Mouse (Mus musculus): ENCODE measurements at regions not wholly inside any gene's neighbourhood (a gene's known extent, or its start where the extent isn't known, plus 50 kb on each side); places are given as distances from the start of the nearest gene placed in this dataset.

- H3K27ac ChIP-seq (ENCODE audit: low read depth) = no peak overlapping the region
- ATAC-seq (ENCODE audit: insufficient read depth) = peak; percentile 21; the same call in 1 of the 2 replicates
- no peak overlapping the region for H3K4me3 ChIP-seq (ENCODE audit: low read depth, low read length)
- no peak overlapping the region for H3K9ac ChIP-seq
- TF ChIP-seq CTCF (IDR thresholded peaks at IDR 0.05; ENCODE audit: low read depth) = no peak
- no peak for DNase-seq
- no peak overlapping the region for H3K4me2 ChIP-seq
- WGBS = 73% methylated on average over 1 of the region's 1 CpGs
- no peaks in the 10 kb centered on the region for H3K36me3 ChIP-seq (ENCODE audit: insufficient read depth)
- H3K27me3 ChIP-seq (ENCODE audit: insufficient read depth, low read length) = no peaks in the 10 kb centered on the region
- no peaks in the 10 kb centered on the region for H3K4me1 ChIP-seq (ENCODE audit: insufficient read depth)
- H3K9me3 ChIP-seq (ENCODE audit: low read depth, low read length) = no peaks in the 10 kb centered on the region
Observed at GRCm38 (mm10) chr1:51671691-51672090, 193.5 kb upstream of the Nabp1 start.

GRCm38 (mm10) chr1:51671287-51671686 is 193.1 kb upstream of the Nabp1 start:
- no peak overlapping the region for H3K9ac ChIP-seq
- DNase-seq (peak; percentile 53), ATAC-seq (ENCODE audit: insufficient read depth) (peak; percentile 56; the same call in 1 of the 2 replicates)
- H3K36me3 ChIP-seq (ENCODE audit: insufficient read depth) = no peaks in the 10 kb centered on the region
- no peaks in the 10 kb centered on the region for H3K4me1 ChIP-seq (ENCODE audit: insufficient read depth)
- 52% methylated on average over 3 of the region's 3 CpGs for WGBS
- H3K4me3 ChIP-seq (ENCODE audit: low read depth, low read length) = no peak overlapping the region
- no peak overlapping the region for H3K27ac ChIP-seq (ENCODE audit: low read depth)
- no peaks in the 10 kb centered on the region for H3K27me3 ChIP-seq (ENCODE audit: insufficient read depth, low read length)
- H3K9me3 ChIP-seq (ENCODE audit: low read depth, low read length) = no peaks in the 10 kb centered on the region
- no peak overlapping the region for H3K4me2 ChIP-seq
- peak; percentile 63 for TF ChIP-seq CTCF (IDR thresholded peaks at IDR 0.05; ENCODE audit: low read depth)

GRCm38 (mm10) chr1:51670009-51670408 is 191.8 kb upstream of the Nabp1 start:
- Histone ChIP-seq H3K36me3 (ENCODE audit: insufficient read depth) (no peaks in the 10 kb centered on the region), H3K9me3 (ENCODE audit: low read depth, low read length) (no peaks in the 10 kb centered on the region), H3K4me1 (ENCODE audit: insufficient read depth) (no peaks in the 10 kb centered on the region), H3K9ac (no peak overlapping the region), H3K4me3 (ENCODE audit: low read depth, low read length) (no peak overlapping the region), H3K27ac (ENCODE audit: low read depth) (no peak overlapping the region), H3K27me3 (ENCODE audit: insufficient read depth, low read length) (no peaks in the 10 kb centered on the region), H3K4me2 (no peak overlapping the region)
- TF ChIP-seq CTCF (IDR thresholded peaks at IDR 0.05; ENCODE audit: low read depth) = no peak
- WGBS = 58% methylated on average over 3 of the region's 3 CpGs
- ATAC-seq (ENCODE audit: insufficient read depth) = peak; percentile 11; the same call in 1 of the 2 replicates
- DNase-seq = no peak

- H3K4me1 ChIP-seq (ENCODE audit: insufficient read depth) = no peaks in the 10 kb centered on the region
- no peaks in the 10 kb centered on the region for H3K9me3 ChIP-seq (ENCODE audit: low read depth, low read length)
- no peak overlapping the region for H3K27ac ChIP-seq (ENCODE audit: low read depth)
- TF ChIP-seq CTCF (IDR thresholded peaks at IDR 0.05; ENCODE audit: low read depth) = peak; percentile 69
- H3K9ac ChIP-seq = no peak overlapping the region
- H3K4me3 ChIP-seq (ENCODE audit: low read depth, low read length) = no peak overlapping the region
- ATAC-seq (ENCODE audit: insufficient read depth) = no peak
- no peak overlapping the region for H3K4me2 ChIP-seq
- no peaks in the 10 kb centered on the region for H3K27me3 ChIP-seq (ENCODE audit: insufficient read depth, low read length)
- H3K36me3 ChIP-seq (ENCODE audit: insufficient read depth) = no peaks in the 10 kb centered on the region
- DNase-seq = peak; percentile 85
Observed at GRCm38 (mm10) chr1:51668881-51669280, 190.7 kb upstream of the Nabp1 start.

- Histone ChIP-seq H3K4me1 (ENCODE audit: insufficient read depth) (no peaks in the 10 kb centered on the region), H3K27ac (ENCODE audit: low read depth) (no peak overlapping the region), H3K4me2 (no peak overlapping the region), H3K4me3 (ENCODE audit: low read depth, low read length) (no peak overlapping the region), H3K9ac (no peak overlapping the region), H3K27me3 (ENCODE audit: insufficient read depth, low read length) (no peaks in the 10 kb centered on the region), H3K9me3 (ENCODE audit: low read depth, low read length) (no peaks in the 10 kb centered on the region), H3K36me3 (ENCODE audit: insufficient read depth) (no peaks in the 10 kb centered on the region)
- WGBS = 87% methylated on average over 1 of the region's 1 CpGs
- no peak for DNase-seq
- no peak for TF ChIP-seq CTCF (IDR thresholded peaks at IDR 0.05; ENCODE audit: low read depth)
- ATAC-seq (ENCODE audit: insufficient read depth) = no peak
Observed at GRCm38 (mm10) chr1:51660531-51660930, 182.3 kb upstream of the Nabp1 start.

GRCm38 (mm10) chr1:51657203-51657602 is 179.0 kb upstream of the Nabp1 start:
- TF ChIP-seq CTCF (IDR thresholded peaks at IDR 0.05; ENCODE audit: low read depth) = no peak
- ATAC-seq (ENCODE audit: insufficient read depth) = no peak

GRCm38 (mm10) chr1:51650653-51650995 is 172.4 kb upstream of the Nabp1 start:
- peak; percentile 89 for DNase-seq
- Histone ChIP-seq H3K36me3 (ENCODE audit: insufficient read depth) (no peaks in the 10 kb centered on the region), H3K9ac (no peak overlapping the region), H3K4me2 (peak overlapping the region; percentile 27; the same call in 1 of the 2 replicates), H3K27ac (ENCODE audit: low read depth) (peak overlapping the region; percentile 46; the same call in 1 of the 2 replicates), H3K4me3 (ENCODE audit: low read depth, low read length) (no peak overlapping the region), H3K27me3 (ENCODE audit: insufficient read depth, low read length) (no peaks in the 10 kb centered on the region), H3K4me1 (ENCODE audit: insufficient read depth) (peaks cover 15% of the 10 kb centered on the region), H3K9me3 (ENCODE audit: low read depth, low read length) (no peaks in the 10 kb centered on the region)
- ATAC-seq (ENCODE audit: insufficient read depth) = peak; percentile 94
- no peak for TF ChIP-seq CTCF (IDR thresholded peaks at IDR 0.05; ENCODE audit: low read depth)
- WGBS = 21% methylated on average over 3 of the region's 3 CpGs

More at GRCm38 (mm10) chr1:51657203-51657602, 179.0 kb upstream of the Nabp1 start:
- Histone ChIP-seq H3K4me2 (no peak overlapping the region), H3K9me3 (ENCODE audit: low read depth, low read length) (no peaks in the 10 kb centered on the region), H3K4me1 (ENCODE audit: insufficient read depth) (no peaks in the 10 kb centered on the region), H3K36me3 (ENCODE audit: insufficient read depth) (no peaks in the 10 kb centered on the region), H3K4me3 (ENCODE audit: low read depth, low read length) (no peak overlapping the region), H3K27ac (ENCODE audit: low read depth) (no peak overlapping the region), H3K27me3 (ENCODE audit: insufficient read depth, low read length) (no peaks in the 10 kb centered on the region), H3K9ac (no peak overlapping the region)
- no peak for DNase-seq
- WGBS = 65% methylated on average over 4 of the region's 4 CpGs
